Mouse (Mus musculus) midbrain, embryonic 16.5 days (tissue): Measurements from ENCODE around the gene Fer1l5. TPM values are rescaled to one million over a fixed set of nuclear protein-coding genes. Genes with fewer than 3 reads are reported as not detected.
A peak's percentile ranks its signal among the peaks of the same experiment; 100 is the strongest.

Experiments
- ATAC-seq: fragments of 200-750 bp; cut with Nextera tagmentation; 2 replicates; pipeline ENCODE4 v1.8.0; 2017; ENCODE audit warnings: moderate TSS enrichment
- H3K27ac ChIP-seq: fragments of 300-500 bp; sonication (generic); 2 replicates; pipeline ENCODE4 v1.5.1; 2014; ENCODE audit warnings: mild to moderate bottlenecking, low read length, mixed read lengths
- H3K27me3 ChIP-seq: fragments of 300-500 bp; sonication (generic); 2 replicates; pipeline ENCODE4 v1.6.1; 2014; ENCODE audit warnings: low read depth, low read length, mixed read lengths; ENCODE audit not compliant: control insufficient read depth, insufficient read depth
- H3K36me3 ChIP-seq: fragments of 300-500 bp; sonication (generic); 2 replicates; pipeline ENCODE4 v1.6.1; 2014; ENCODE audit warnings: mild to moderate bottlenecking, low read length, moderate library complexity, mixed read lengths; ENCODE audit not compliant: control insufficient read depth, insufficient read depth
- H3K4me1 ChIP-seq: fragments of 300-500 bp; sonication (generic); 2 replicates; pipeline ENCODE4 v1.6.1; 2014; ENCODE audit warnings: mild to moderate bottlenecking, low read length, mixed read lengths; ENCODE audit not compliant: control insufficient read depth, insufficient read depth
- H3K4me2 ChIP-seq: fragments of 300-500 bp; sonication (generic); 2 replicates; pipeline ENCODE4 v1.6.1; 2014; ENCODE audit warnings: mild to moderate bottlenecking, low read length, mixed read lengths
- H3K4me3 ChIP-seq: fragments of 300-500 bp; sonication (generic); 2 replicates; pipeline ENCODE4 v1.5.1; 2014; ENCODE audit warnings: low read depth, mild to moderate bottlenecking, low read length, moderate library complexity, mixed read lengths
- H3K9ac ChIP-seq: fragments of 300-500 bp; sonication (generic); 2 replicates; pipeline ENCODE4 v1.6.1; 2014; ENCODE audit warnings: low read depth, low read length, mixed read lengths
- H3K9me3 ChIP-seq: fragments of 300-500 bp; sonication (generic); replicated peaks from 2 replicates; pipeline ENCODE4 v1.6.1; 2014; ENCODE audit warnings: mild to moderate bottlenecking, low read length, mixed read lengths; ENCODE audit not compliant: control insufficient read depth, poor library complexity, severe bottlenecking
- WGBS: fragments of 180-500 bp; shearing (Covaris S2); extraction: QIAGEN DNeasy Blood & Tissue Kit; methylation state at CpG from one replicate; pipeline ENCODE4 v1.1.7; 2014; 5-methylcytosine and 5-hydroxymethylcytosine counted together
- polyA plus RNA-seq: library from polyadenylated mRNA; unstranded; fragments of >200 nt; fragmentation: Nextera tagmentation; extraction: Ambion mirVana; gene quantifications from 2 replicates; pipeline ENCODE4 v1.2.1, GENCODE M21; 2015

Gene Fer1l5
- polyA plus RNA-seq, 1 experiment from 2014 or later = 2.9 TPM

- Histone ChIP-seq H3K9me3 (no peaks in the 10 kb centered on the region), H3K4me1 (peaks cover 12% of the 10 kb centered on the region), H3K27ac (no peak overlapping the region), H3K9ac (no peak overlapping the region), H3K36me3 (no peaks in the 10 kb centered on the region), H3K4me3 (no peak overlapping the region), H3K27me3 (no peaks in the 10 kb centered on the region), H3K4me2 (no peak overlapping the region)
- WGBS = 31% methylated on average over 6 of the region's 6 CpGs
- no peak for ATAC-seq
Observed at GRCm38 (mm10) chr1:36397041-36397440, 24.9 kb downstream of the Fer1l5 start.

- Histone ChIP-seq H3K36me3 (no peaks in the 10 kb centered on the region), H3K4me1 (peaks cover 18% of the 10 kb centered on the region), H3K9me3 (no peaks in the 10 kb centered on the region), H3K27me3 (no peaks in the 10 kb centered on the region), H3K9ac (no peak overlapping the region), H3K4me3 (no peak overlapping the region), H3K27ac (peak overlapping the region; percentile 81), H3K4me2 (0 out of 2 replicates have a peak overlapping the region, but pooled peaks have one; percentile 2)
- ATAC-seq = peak; percentile 92
- WGBS = 23% methylated on average over 4 of the region's 4 CpGs
Observed at GRCm38 (mm10) chr1:36401509-36401908, 29.4 kb downstream of the Fer1l5 start.

GRCm38 (mm10) chr1:36404531-36404930 lies 32.4 kb downstream of the Fer1l5 start:
- Histone ChIP-seq H3K36me3 (no peaks in the 10 kb centered on the region), H3K9me3 (no peaks in the 10 kb centered on the region), H3K4me3 (no peak overlapping the region), H3K4me1 (peaks cover 18% of the 10 kb centered on the region), H3K4me2 (no peak overlapping the region), H3K9ac (no peak overlapping the region), H3K27ac (no peak overlapping the region), H3K27me3 (no peaks in the 10 kb centered on the region)
- 79% methylated on average over 6 of the region's 6 CpGs for WGBS
- ATAC-seq = no peak

GRCm38 (mm10) chr1:36429511-36429910 lies 57.4 kb downstream of the Fer1l5 start:
- Histone ChIP-seq H3K4me2 (no peak overlapping the region), H3K9me3 (no peaks in the 10 kb centered on the region), H3K4me1 (no peaks in the 10 kb centered on the region), H3K27ac (no peak overlapping the region), H3K9ac (no peak overlapping the region), H3K27me3 (no peaks in the 10 kb centered on the region), H3K4me3 (no peak overlapping the region), H3K36me3 (peaks cover 45% of the 10 kb centered on the region)
- ATAC-seq = no peak
- 88% methylated on average over 2 of the region's 2 CpGs for WGBS

- ATAC-seq = no peak
- Histone ChIP-seq H3K4me1 (no peaks in the 10 kb centered on the region), H3K27ac (no peak overlapping the region), H3K9ac (no peak overlapping the region), H3K27me3 (no peaks in the 10 kb centered on the region), H3K9me3 (no peaks in the 10 kb centered on the region), H3K4me2 (no peak overlapping the region), H3K4me3 (no peak overlapping the region), H3K36me3 (peaks cover 39% of the 10 kb centered on the region)
- WGBS = 91% methylated on average over 4 of the region's 4 CpGs
Observed at GRCm38 (mm10) chr1:36432999-36433398, 60.9 kb downstream of the Fer1l5 start.

DNA sequence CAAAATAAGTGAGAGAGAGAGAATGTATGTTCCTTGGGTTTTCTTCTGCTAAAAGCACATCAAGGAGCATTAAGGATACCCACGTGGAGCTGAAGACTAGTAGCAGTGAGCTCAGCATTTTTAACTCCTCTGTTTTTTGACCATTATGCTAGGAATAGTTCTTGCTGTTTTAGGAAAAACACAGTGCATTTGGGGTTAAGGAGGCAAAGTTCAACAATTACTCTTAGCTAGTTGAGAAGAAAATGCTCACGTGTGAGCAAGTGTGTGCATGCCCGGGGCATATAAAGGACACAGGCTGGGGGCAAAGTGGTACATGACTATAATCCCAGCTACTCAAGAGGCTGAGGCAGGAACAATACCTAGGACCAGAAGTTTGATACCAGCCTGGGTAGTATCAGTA lies 61.5 kb downstream of the Fer1l5 start:
- H3K36me3 ChIP-seq = peaks cover 36% of the 10 kb centered on the region
- no peak overlapping the region for H3K4me3 ChIP-seq
- no peak overlapping the region for H3K9ac ChIP-seq
- no peaks in the 10 kb centered on the region for H3K9me3 ChIP-seq
- H3K4me2 ChIP-seq = no peak overlapping the region
- ATAC-seq = no peak
- H3K27ac ChIP-seq = no peak overlapping the region
- H3K27me3 ChIP-seq = no peaks in the 10 kb centered on the region
- WGBS = 96% methylated on average over 3 of the region's 3 CpGs
- no peaks in the 10 kb centered on the region for H3K4me1 ChIP-seq

DNA sequence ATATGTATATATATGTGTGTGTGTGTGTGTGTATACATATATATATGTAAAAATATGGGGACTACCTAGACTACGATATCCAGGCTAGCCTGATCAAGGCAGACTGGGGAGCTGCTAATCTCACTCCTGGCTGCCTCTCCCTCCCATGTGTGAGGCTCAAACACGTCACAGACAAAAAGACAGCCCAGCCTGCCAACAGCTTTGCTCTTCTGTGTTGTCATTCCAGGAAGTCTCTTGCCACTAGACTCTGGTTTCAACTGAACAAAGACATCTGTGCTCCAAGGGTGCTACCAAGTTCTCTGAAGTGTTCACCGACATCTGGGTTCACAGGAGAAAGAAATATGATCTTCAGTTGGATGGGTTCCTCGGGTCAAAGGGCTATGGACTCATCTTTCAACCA lies 63.0 kb downstream of the Fer1l5 start:
- Histone ChIP-seq H3K9me3 (no peaks in the 10 kb centered on the region), H3K4me1 (no peaks in the 10 kb centered on the region), H3K36me3 (peaks cover 36% of the 10 kb centered on the region), H3K27me3 (no peaks in the 10 kb centered on the region), H3K27ac (no peak overlapping the region), H3K9ac (no peak overlapping the region), H3K4me3 (no peak overlapping the region), H3K4me2 (no peak overlapping the region)
- ATAC-seq = no peak
- 80% methylated on average over 4 of the region's 4 CpGs for WGBS

DNA sequence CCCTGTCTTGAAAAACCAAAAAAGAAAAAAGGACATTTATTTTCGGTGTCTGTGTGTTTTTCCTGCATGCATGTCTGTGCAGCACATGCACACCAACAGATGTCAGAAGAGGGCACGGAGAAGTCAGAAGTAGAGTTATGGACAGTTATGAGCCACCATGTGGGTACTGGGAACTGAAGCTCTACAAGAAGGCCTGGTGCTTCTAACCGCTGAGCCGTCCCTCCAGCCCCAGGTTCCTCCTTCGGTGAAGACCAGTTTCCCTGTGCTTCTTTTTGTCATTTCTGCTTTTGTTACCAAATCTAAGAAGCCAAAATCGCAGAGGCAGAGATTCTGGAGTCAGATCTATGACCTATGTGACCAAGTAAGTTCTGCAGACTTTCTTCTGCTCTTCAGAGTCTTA lies 64.4 kb downstream of the Fer1l5 start:
- H3K4me3 ChIP-seq = no peak overlapping the region
- no peak overlapping the region for H3K9ac ChIP-seq
- H3K4me2 ChIP-seq = no peak overlapping the region
- 98% methylated on average over 6 of the region's 6 CpGs for WGBS
- H3K27me3 ChIP-seq = no peaks in the 10 kb centered on the region
- peaks cover 31% of the 10 kb centered on the region for H3K36me3 ChIP-seq
- H3K4me1 ChIP-seq = no peaks in the 10 kb centered on the region
- ATAC-seq = no peak
- H3K9me3 ChIP-seq = no peaks in the 10 kb centered on the region
- H3K27ac ChIP-seq = no peak overlapping the region

DNA sequence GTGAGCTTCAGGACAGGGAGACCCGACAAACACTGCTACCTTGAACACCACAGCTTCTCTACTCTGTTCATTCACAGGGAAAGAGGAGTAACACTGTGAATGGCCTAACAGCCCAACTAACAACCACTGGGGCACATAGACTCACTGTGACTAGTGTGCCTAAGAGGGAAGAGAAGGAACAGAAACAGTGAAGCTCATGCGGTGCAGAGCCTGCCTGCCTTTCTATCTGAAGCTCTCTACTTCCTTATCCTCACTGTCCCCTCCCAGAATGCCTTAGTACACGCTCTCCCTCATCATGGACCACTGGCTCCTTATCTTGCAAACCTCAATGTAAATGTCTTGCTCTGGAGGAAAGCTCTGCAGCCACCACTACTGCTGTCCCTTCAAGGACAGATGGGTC lies 65.1 kb downstream of the Fer1l5 start:
- 93% methylated on average over 3 of the region's 3 CpGs for WGBS
- Histone ChIP-seq H3K4me1 (no peaks in the 10 kb centered on the region), H3K27me3 (no peaks in the 10 kb centered on the region), H3K9me3 (no peaks in the 10 kb centered on the region), H3K27ac (no peak overlapping the region), H3K36me3 (peaks cover 33% of the 10 kb centered on the region), H3K9ac (no peak overlapping the region), H3K4me2 (no peak overlapping the region), H3K4me3 (no peak overlapping the region)
- no peak for ATAC-seq

GRCm38 (mm10) chr1:36441101-36441500 lies 69.0 kb downstream of the Fer1l5 start:
- Histone ChIP-seq H3K27me3 (no peaks in the 10 kb centered on the region), H3K4me2 (no peak overlapping the region), H3K4me3 (no peak overlapping the region), H3K27ac (no peak overlapping the region), H3K36me3 (peaks cover 26% of the 10 kb centered on the region), H3K4me1 (peaks cover 12% of the 10 kb centered on the region), H3K9ac (no peak overlapping the region), H3K9me3 (no peaks in the 10 kb centered on the region)
- ATAC-seq = no peak
- WGBS = 89% methylated on average over 4 of the region's 4 CpGs
